Mouse (Mus musculus): Measurements from ENCODE around the gene Fam155a. TPM values are rescaled to one million over a fixed set of nuclear protein-coding genes. Genes with fewer than 3 reads are reported as not detected.

Gene Fam155a
- polyA plus RNA-seq, 2 experiments, result 1.1 to 2.1 TPM

GRCm38 (mm10) chr8:9159322-9159721 lies 611.6 kb downstream of the Fam155a start:
- Histone ChIP-seq H3K9ac (ENCODE audit: low read depth, low read length, severe bottlenecking) (no peak overlapping the region), H3K27ac (replicated peaks; ENCODE audit: low read depth, low read length) (no peak overlapping the region), H3K9me3 (ENCODE audit: control insufficient read depth, low read length) (no peaks in the 10 kb centered on the region), H3K36me3 (ENCODE audit: control insufficient read depth, insufficient read depth, low read length) (no peaks in the 10 kb centered on the region), H3K27me3 (ENCODE audit: control insufficient read depth, insufficient read depth, low read length) (no peaks in the 10 kb centered on the region), H3K4me2 (replicated peaks; ENCODE audit: low read depth, low read length, severe bottlenecking) (no peak overlapping the region), H3K4me1 (ENCODE audit: control insufficient read depth, insufficient read depth, low read length) (no peaks in the 10 kb centered on the region), H3K4me3 (replicated peaks; ENCODE audit: low read length) (no peak overlapping the region)
- no peak for DNase-seq (ENCODE audit: low spot score)
- no peak for ATAC-seq (ENCODE audit: low FRiP score, low read depth)
- 74% methylated on average over 7 of the region's 7 CpGs for WGBS
- no peak for TF ChIP-seq POLR2A (IDR thresholded peaks at IDR 0.05; ENCODE audit: borderline replicate concordance, extremely low read depth, insufficient read depth, insufficient read length)

- Histone ChIP-seq H3K9ac (ENCODE audit: low read depth, low read length, severe bottlenecking) (no peak overlapping the region), H3K36me3 (ENCODE audit: control insufficient read depth, insufficient read depth, low read length) (no peaks in the 10 kb centered on the region), H3K4me1 (ENCODE audit: control insufficient read depth, insufficient read depth, low read length) (no peaks in the 10 kb centered on the region), H3K27me3 (ENCODE audit: control insufficient read depth, insufficient read depth, low read length) (no peaks in the 10 kb centered on the region), H3K4me3 (replicated peaks; ENCODE audit: low read length) (no peak overlapping the region), H3K9me3 (ENCODE audit: control insufficient read depth, low read length) (no peaks in the 10 kb centered on the region), H3K4me2 (replicated peaks; ENCODE audit: low read depth, low read length, severe bottlenecking) (no peak overlapping the region), H3K27ac (replicated peaks; ENCODE audit: low read depth, low read length) (no peak overlapping the region)
- no peak for ATAC-seq (ENCODE audit: low FRiP score, low read depth)
- no peak for DNase-seq (ENCODE audit: low spot score)
- 77% methylated on average over 13 of the region's 13 CpGs for WGBS
- TF ChIP-seq POLR2A (IDR thresholded peaks at IDR 0.05; ENCODE audit: borderline replicate concordance, extremely low read depth, insufficient read depth, insufficient read length), result no peak
Observed at GRCm38 (mm10) chr8:9158652-9159051, 612.3 kb downstream of the Fam155a start.

- no peaks in the 10 kb centered on the region for H3K4me1 ChIP-seq (ENCODE audit: control insufficient read depth, insufficient read depth, low read length)
- no peaks in the 10 kb centered on the region for H3K36me3 ChIP-seq (ENCODE audit: control insufficient read depth, insufficient read depth, low read length)
- H3K9me3 ChIP-seq (ENCODE audit: control insufficient read depth, low read length), result no peaks in the 10 kb centered on the region
- H3K9ac ChIP-seq (ENCODE audit: low read depth, low read length, severe bottlenecking), result no peak overlapping the region
- no peak overlapping the region for H3K4me3 ChIP-seq (replicated peaks; ENCODE audit: low read length)
- H3K4me2 ChIP-seq (replicated peaks; ENCODE audit: low read depth, low read length, severe bottlenecking), result no peak overlapping the region
- 47% methylated on average over 23 of the region's 23 CpGs for WGBS
- no peaks in the 10 kb centered on the region for H3K27me3 ChIP-seq (ENCODE audit: control insufficient read depth, insufficient read depth, low read length)
- TF ChIP-seq POLR2A (IDR thresholded peaks at IDR 0.05; ENCODE audit: borderline replicate concordance, extremely low read depth, insufficient read depth, insufficient read length), result no peak
- DNase-seq (ENCODE audit: low spot score) (no peak), ATAC-seq (ENCODE audit: low FRiP score, low read depth) (no peak)
- H3K27ac ChIP-seq (replicated peaks; ENCODE audit: low read depth, low read length), result no peak overlapping the region
Observed at GRCm38 (mm10) chr8:9157141-9157781, 613.7 kb downstream of the Fam155a start.

Small RNA genes lying within 50 kb of the gene (microRNA-seq; reads per million reads assigned to microRNA genes)
- not detected for gene Gm47312

Other genes starting within 250 kb of the Fam155a start
- not detected in 2 replicates for gene Gm10217, start 93.1 kb upstream of the Fam155a start, polyA plus RNA-seq (2012; rRNA removed)
- gene Gm10217, start 93.1 kb upstream of the Fam155a start, polyA plus RNA-seq (2014; fragmentation: Nextera tagmentation; extraction: Ambion mirVana), result not detected in 2 replicates
- gene Lig4, start 206.5 kb upstream of the Fam155a start, polyA plus RNA-seq (2012; rRNA removed), result 3.6 and 4.5 TPM in 2 replicates
- 5.0 and 5.3 TPM in 2 replicates for gene Lig4, start 206.5 kb upstream of the Fam155a start, polyA plus RNA-seq (2014; fragmentation: Nextera tagmentation; extraction: Ambion mirVana)
- gene Abhd13, start 206.5 kb upstream of the Fam155a start, polyA plus RNA-seq (2012; rRNA removed), result 10.9 and 11.4 TPM in 2 replicates
- gene Abhd13, start 206.5 kb upstream of the Fam155a start, polyA plus RNA-seq (2014; fragmentation: Nextera tagmentation; extraction: Ambion mirVana), result 21.9 and 22.9 TPM in 2 replicates
- gene Tnfsf13b, start 235.3 kb upstream of the Fam155a start, polyA plus RNA-seq (2012; rRNA removed), result 1.3 and 2.0 TPM in 2 replicates
- gene Tnfsf13b, start 235.3 kb upstream of the Fam155a start, polyA plus RNA-seq (2014; fragmentation: Nextera tagmentation; extraction: Ambion mirVana), result 1.1 and 2.2 TPM in 2 replicates